Mouse (Mus musculus) adipocyte (in vitro differentiated cells): ENCODE data around the gene Paqr3.
A peak's percentile ranks its signal among the peaks of the same experiment; 100 is the strongest.

Experiments used
- DNase-seq: peaks from one replicate; pipeline ENCODE4 v3.0.0-alpha.2; 2016; ENCODE audit warnings: low spot score

Paqr3 gene

DNA sequence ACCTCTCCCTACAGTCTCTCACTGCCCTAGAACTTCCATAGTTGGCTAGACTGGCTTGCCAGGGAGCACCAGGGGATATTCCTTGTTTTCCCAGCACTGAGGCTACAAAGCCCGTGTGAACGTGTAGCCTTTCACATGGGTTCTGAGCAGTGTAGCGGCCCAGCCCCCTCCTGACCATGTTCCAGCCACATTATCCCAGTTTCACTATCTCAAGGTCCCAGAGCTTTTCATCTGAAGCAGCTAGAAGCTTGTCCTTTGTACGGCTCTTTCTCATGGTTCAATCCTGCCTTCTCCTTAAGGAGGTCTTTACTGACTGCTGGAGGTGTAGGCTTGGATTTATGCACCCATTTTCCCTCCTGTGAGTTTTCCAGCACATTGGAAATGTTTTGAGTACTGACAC is 26.9 kb downstream of the Paqr3 start:
- DNase-seq, result no peak

DNA sequence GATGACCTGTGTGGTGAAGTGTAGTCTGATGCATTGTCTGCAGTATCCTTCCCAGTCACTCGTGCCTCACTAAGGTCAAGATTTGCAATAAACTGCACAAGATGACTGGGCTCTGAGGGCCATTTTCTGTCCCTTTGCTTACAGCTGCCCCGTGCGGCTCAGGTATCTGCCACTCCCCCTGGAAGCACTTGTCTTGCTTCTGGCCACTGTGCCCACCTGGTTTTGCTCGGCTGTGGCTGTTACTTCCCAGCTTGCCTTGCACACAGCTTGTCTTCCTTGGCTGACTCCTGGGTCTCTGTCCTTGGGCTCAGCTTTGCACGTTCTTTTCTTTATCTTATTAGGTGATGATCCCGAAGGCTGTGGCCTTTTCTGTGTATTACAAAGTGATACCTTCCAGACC is 27.7 kb downstream of the Paqr3 start:
- no peak for DNase-seq

DNA sequence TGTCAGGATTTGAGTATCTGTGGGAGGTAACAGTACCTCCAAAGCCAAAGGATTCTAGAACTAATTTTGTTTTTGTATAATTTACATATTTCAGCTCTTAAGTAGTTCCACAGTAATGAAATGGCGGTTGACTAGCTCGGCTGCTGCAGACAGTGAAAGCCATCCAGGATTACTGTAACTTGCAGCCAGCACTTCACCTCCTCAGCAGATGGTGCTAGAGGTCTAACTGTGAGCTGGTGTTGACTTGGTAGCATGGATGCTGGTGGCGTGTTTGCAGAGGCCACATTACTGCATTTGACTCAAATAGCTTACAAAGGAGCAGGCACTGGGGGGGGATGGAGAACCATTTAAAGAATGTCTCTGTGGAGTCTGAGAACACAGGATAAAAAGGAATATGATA is 29.9 kb downstream of the Paqr3 start:
- peak; percentile 62 for DNase-seq

DNA sequence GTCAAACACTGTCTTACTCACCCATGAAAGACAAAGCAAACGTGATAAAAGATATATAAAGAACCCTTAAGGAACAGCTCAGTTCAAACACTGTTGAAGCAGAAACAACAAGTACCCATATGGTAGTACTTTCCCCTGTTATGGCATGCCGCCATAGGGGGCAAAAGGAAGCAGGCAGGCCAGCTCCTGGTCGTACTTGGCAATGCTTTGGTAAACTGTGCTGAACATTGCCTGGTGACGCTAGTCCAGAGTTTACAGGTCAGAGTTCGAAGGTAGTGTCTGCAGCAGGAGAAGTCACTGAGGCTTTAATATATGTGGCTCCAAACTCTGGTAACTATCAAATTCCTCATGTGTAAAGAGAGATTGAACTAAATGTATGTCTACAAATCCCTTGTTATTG is 32.8 kb downstream of the Paqr3 start:
- DNase-seq, result peak; percentile 79

DNA sequence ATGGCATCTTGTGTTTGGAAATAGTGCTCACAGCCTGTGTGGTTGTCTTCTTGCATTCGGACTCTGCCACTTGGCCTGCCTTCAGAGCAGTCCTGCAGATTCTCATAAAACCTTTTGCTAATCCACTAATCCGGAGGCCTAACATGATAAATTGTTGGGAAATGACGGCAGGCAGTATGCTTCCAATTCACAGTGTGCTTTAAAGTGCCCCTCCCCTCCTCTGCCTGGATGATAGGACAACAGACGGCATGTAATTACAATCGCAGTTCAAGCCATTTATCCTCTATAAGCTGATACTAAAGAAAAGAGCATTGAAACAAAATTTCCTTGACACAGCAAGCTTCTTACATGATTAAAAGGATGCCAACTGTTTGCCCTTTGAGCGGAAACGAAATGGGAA is 33.7 kb downstream of the Paqr3 start:
- DNase-seq, result no peak

DNA sequence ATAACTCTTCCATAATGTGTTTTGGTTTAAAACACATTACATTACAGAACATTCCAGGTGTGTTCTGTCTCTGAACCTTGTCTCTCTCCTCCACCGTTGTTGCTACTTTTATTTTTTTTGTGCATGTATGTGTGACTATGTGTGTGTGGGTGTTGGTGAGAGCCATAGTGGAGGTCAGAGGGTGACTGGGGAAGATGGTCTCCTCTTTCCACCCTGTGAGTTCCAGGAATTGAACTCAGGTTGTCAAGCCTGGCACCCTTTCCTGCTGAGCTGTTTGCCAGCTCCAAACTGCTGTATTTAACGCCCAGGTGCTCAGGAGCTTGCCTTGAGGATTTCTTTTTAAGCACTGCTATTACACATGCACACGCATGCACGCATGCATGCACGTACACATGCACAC is 35.2 kb downstream of the Paqr3 start:
- no peak for DNase-seq

DNA sequence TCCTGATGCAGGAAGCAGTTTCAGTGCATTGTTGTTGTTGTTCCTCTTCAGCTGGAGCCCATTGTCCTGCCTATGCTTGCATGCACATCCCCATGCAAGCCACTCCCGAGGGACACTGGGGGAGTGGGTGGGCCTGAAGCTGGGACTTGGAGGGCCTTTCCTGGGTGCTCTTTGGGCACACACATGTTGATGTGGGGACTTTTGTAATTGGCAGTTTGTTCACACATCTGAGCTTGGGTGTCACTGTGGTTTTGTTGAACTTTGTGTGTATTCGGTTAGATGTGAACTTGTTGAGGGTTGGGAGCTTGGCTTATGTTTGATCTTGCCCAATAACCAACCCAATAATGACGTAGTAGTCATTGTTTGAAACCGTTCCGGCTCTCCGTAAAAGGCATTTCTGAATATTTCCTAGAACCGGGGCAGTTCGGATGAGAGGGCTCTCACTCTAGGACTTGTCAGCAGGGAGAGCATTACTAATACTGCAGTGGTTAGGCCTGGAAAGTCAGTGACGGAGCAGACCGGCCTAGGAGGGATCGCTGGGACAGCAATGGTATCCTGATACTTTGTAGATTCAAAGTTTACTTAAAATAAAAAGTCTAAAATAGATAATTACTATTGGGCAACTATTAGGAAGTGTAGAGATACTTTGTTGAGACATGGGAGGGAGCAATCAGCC is 35.8 kb downstream of the Paqr3 start:
- DNase-seq, result no peak

DNA sequence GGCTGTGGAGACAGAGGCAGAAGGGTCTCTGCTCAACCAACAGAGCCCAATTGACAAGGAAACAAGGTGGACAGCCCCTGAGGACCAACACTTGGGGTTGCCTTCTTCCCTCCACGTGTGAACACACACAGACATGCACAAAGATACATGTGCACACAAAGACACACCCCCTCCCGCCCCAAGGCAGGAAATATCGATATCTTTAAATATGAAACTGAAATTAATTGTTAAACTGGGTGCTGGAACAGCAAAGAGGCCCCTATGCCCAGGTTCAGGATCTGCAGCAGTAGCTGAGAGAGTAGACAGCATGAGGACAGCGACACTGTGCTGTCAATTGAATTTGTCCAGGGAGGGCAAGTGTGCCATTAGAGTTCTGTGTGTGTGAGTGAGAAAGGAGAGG is 45.6 kb downstream of the Paqr3 start:
- no peak for DNase-seq

DNA sequence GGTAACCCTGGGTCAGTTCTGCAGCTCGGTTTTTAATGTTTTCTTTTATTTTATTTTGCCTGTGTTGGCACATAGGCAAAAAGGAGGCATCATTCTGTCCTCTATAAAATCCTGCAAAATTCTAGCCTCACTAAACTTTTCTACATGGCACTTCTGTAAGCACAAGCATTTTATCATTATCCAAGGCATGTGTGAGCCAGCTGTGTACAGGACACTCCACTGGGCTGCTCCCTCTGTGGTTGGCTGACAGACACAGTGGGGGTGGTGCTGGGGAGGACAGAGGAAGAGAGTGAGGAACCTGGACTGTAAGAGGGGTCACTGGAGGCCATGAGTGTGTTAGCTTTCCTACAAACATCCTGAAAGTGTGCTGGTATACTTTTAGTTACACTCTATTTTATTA is 49.4 kb downstream of the Paqr3 start:
- DNase-seq, result peak; percentile 18

DNA sequence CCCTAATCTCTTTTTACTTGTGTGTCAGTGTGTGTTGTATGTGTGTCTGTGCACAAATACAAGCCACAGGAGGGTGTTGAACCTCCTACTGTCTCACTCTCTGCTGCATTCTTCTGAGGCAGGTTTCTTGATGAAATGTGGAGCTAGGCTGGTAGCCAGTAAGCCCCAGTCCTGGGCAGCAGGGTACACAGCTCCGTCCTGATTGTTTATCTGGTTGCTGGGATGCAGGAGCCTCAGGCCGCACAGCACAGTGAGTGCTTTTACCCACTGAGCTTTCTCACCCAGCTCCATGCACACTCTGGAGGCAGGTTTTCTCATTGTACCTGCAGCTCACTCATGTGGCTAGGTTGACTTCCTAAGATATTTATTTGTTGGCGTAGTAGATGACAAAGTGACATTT is 50.5 kb downstream of the Paqr3 start:
- no peak for DNase-seq

DNA sequence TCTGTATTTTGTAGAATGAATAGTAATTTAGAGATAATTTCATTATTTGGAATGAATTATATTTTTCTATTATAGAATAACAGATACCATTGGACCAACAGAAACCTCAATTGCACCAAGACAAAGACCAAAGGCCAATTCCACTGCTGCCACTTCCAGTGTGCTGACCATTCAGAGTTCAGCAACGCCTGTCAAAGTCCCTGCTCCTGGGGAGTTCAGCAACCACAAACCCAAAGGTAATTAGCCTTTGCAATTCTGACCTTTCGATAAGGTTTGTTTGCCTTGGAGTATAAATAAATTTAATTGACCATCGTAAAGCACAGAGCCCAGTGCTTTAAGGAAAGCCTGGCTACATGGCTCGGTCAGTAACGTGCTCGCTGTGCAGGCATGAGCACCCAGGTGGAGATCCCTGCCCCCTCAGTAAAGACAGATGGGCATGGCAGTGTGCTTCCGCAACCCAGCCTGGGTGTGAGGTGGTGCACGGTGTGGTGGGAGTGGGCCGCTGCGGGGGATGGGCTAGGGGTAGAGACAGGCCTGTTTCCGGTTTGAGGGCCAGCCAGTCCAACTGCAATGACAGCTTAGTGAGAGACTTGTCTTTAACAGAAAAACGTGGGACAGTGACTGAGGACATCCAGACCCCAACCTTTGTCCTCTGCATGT is 54.5 kb downstream of the Paqr3 start:
- no peak for DNase-seq

DNA sequence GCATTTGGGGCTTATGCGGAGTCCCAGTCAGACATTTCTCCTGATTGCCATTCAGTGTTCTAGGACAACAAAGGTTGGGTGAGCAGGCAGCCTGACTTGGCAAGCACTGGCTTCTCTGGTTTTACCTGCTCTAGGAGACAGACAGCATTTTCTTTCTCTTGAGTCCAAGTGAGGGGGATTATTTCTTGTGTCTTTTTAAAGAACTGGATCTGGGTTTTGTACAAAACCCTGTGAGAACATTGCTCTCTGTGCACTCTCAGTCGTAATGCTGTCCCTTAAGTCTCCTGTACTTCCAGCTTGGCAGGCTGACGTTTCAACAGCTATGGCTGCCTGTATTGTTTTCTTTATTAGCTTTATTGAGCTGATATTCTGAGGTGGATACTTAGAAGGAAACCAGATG is 55.0 kb downstream of the Paqr3 start:
- no peak for DNase-seq

DNA sequence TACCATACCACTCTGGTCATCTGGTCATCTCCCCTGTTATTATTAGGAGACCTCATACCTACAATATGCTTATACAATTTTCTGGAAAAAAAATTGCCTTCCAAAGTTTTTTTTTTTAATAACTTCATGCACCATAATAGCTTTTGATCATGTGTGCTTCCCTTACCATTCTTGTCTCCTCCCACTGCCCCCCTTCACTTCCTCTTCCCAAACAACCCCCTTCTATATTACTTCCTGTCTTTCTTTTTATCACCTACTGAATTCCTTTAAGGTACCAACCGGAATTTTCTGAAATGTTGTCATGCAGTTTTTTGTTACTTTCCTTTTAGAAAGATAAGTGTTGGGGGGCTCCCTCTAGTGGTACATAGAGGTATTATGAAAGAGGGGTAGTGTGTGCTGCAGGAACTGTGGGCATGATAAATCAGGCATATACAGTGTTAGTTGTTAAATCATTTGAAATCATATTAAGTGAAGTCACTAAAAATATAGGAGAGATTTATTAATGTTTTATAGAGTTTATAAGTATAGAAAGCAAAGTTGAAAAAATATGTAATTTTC is 55.8 kb downstream of the Paqr3 start:
- DNase-seq, result peak; percentile 83

DNA sequence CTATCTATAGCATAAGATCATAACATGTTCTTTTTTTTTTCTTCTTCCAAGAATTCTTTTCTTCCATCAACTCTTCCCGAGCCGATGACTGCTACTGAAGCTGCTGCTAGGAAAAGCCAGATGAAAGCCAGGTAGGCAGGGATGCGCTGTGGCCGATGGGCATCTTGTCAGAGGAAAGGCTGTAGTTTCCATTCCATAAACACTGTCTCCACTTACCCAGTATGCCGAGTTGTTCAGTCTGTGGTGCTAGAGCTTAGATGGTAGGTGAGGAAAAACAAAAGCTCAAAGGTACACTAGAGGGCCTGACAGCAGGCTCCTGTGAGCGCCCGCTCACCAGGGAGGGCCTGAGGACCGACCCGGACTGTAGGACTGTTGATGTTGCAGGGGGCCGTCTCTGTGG is 56.6 kb downstream of the Paqr3 start:
- no peak for DNase-seq

DNA sequence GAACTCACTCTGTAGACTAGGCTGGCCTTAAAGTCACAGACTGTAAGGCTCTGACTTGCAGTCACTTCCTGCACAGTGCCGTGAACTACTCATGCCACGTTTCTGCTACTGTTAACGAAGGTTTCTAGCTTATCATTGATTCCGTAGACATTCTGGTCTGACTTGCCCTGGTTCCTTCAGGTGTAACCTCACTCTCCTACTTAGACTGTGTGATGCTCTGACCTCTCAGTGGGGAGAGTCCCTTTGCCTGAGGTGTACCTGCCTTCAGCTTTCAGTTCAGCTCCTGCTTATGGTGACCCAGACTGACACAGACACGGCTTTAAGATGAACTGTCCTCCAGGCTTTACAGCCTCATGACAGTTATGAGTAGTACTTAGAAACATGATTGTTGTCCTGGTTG is 57.2 kb downstream of the Paqr3 start:
- no peak for DNase-seq

DNA sequence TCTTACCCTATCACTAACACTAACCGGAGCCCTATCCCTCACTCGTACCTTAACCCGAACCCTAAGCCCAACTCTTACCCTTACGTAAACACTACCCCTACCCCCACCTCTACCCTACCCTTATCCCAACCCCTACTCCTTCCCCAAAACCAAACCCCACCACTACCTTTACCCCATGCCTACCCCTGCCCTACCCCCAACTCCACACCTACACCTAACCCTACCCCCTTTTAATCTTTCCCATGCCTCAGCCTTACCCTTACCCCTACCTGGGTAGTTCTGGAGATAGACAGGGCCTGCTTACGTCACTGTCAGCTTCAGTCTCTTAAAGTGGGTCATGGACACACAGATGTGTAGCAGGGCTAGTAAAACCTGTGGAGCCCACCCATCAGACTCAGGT is 62.5 kb downstream of the Paqr3 start:
- DNase-seq, result no peak

DNA sequence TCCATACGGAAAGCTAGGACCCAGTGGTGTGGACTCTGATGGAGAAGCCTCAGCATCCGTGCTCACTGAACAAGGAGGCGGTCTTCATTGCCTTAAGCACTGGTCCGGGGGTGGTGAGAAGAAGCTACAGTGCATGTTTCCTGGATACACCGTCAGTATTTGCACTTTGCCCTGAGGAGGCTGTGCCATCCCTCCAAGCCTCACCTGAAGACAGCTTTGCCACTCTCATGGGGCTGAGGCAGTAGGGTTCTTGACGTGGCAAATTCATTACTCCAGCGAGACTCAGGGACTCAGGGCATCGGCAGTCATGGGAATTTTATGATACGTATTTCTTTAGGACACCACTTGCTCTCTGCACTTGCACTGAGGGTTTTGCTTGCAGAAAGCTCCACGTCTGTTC is 64.7 kb downstream of the Paqr3 start:
- no peak for DNase-seq

DNA sequence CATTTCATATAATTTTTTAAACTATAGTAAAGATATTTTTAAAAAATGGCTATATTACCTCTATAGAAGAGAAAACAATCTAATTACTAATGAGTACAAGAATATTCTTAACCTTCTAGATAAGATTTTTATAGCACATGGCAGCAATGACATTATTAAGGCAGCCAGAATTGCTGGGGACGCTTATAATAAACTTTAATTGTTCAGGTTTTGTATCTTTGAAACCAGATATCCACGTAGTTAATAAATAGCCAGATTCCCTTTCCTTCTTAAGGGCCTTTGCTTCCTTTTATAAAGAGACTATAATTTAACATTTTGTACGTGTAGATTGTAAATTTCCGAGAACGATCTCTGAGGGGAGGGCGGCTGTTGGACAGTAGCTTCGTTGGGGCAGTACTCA is 66.1 kb downstream of the Paqr3 start:
- DNase-seq, result no peak
